Mouse (Mus musculus) layer of hippocampus, adult 9-11 months (tissue): ENCODE results near the gene Cdkn2d.
"Not testable (repeated sequence)": the region's sequence is repeated elsewhere in the genome, so short reads cannot be mapped to it uniquely, and the experiment has no call there.

Source experiments
- DNase-seq: peaks from one replicate; pipeline ENCODE4 v3.0.0; 2022

Gene Cdkn2d

GRCm38 (mm10) chr9:21291022-21291787 is at the start of gene Cdkn2d:
Cdkn2d (minus strand) TSS chr9:21291407.
- DNase-seq = peak; percentile 100

GRCm38 (mm10) chr9:21340411-21340810 is 49.2 kb upstream of the Cdkn2d start:
- DNase-seq = no peak

GRCm38 (mm10) chr9:21337652-21338051 is 46.4 kb upstream of the Cdkn2d start:
- DNase-seq = no peak

GRCm38 (mm10) chr9:21336491-21336890 is 45.3 kb upstream of the Cdkn2d start:
- DNase-seq = no peak

GRCm38 (mm10) chr9:21335391-21335790 is 44.2 kb upstream of the Cdkn2d start:
- no peak for DNase-seq

GRCm38 (mm10) chr9:21334747-21335146 is 43.5 kb upstream of the Cdkn2d start:
- DNase-seq = no peak

GRCm38 (mm10) chr9:21333523-21333922 is 42.3 kb upstream of the Cdkn2d start:
- no peak for DNase-seq

GRCm38 (mm10) chr9:21332161-21333061 is 41.2 kb upstream of the Cdkn2d start:
- DNase-seq = no peak

- DNase-seq = no peak
Measured at GRCm38 (mm10) chr9:21331365-21332140, 40.3 kb upstream of the Cdkn2d start.

GRCm38 (mm10) chr9:21329699-21330289 is 38.6 kb upstream of the Cdkn2d start:
- no peak for DNase-seq

- DNase-seq = no peak
Measured at GRCm38 (mm10) chr9:21329041-21329440, 37.8 kb upstream of the Cdkn2d start.

GRCm38 (mm10) chr9:21328041-21328440 is 36.8 kb upstream of the Cdkn2d start:
- no peak for DNase-seq

GRCm38 (mm10) chr9:21327569-21327968 is 36.4 kb upstream of the Cdkn2d start:
- DNase-seq = no peak

- no peak for DNase-seq
Measured at GRCm38 (mm10) chr9:21324269-21324668, 33.1 kb upstream of the Cdkn2d start.

- not testable (repeated sequence) for DNase-seq
Measured at GRCm38 (mm10) chr9:21322917-21323297, 31.7 kb upstream of the Cdkn2d start.

GRCm38 (mm10) chr9:21322211-21322916 is 31.2 kb upstream of the Cdkn2d start:
- no peak for DNase-seq

GRCm38 (mm10) chr9:21321513-21321835 is 30.3 kb upstream of the Cdkn2d start:
- peak; percentile 62 for DNase-seq

- DNase-seq = peak; percentile 78
Measured at GRCm38 (mm10) chr9:21320619-21321512, 29.7 kb upstream of the Cdkn2d start, which contains the start of gene Slc44a2. Slc44a2 (plus strand) TSS chr9:21320698.

GRCm38 (mm10) chr9:21320280-21320618 is 29.0 kb upstream of the Cdkn2d start:
- DNase-seq = no peak

GRCm38 (mm10) chr9:21319503-21319902 is 28.3 kb upstream of the Cdkn2d start:
- DNase-seq = no peak

- DNase-seq = no peak
Measured at GRCm38 (mm10) chr9:21318792-21319191, 27.6 kb upstream of the Cdkn2d start.
